Mouse (Mus musculus) heart, embryonic 14.5 days (tissue): Measurements from ENCODE around the gene Lrpap1. TPM values are rescaled to one million over a fixed set of nuclear protein-coding genes. Genes with fewer than 3 reads are reported as not detected.

Experiments
- ATAC-seq: fragments of 200-750 bp; cut with Nextera tagmentation; 2 replicates; pipeline ENCODE4 v1.8.0; 2017; ENCODE audit warnings: low read depth, moderate TSS enrichment; ENCODE audit not compliant: insufficient number of reproducible peaks, insufficient read depth, low FRiP score
- H3K27ac ChIP-seq, 2 experiments: fragments of 200-500 bp in 1 of 2; fragments of 300-500 bp in 1 of 2; sonication (generic) in 1 of 2; replicated peaks in 1 of 2; 2 replicates each; pipeline ENCODE4 v1.5.1; 2012 to 2014; ENCODE audit warnings: low read depth in 2 of 2, low read length in 2 of 2, control low read depth in 1 of 2, mild to moderate bottlenecking in 1 of 2, mixed read lengths in 1 of 2; ENCODE audit not compliant: control insufficient read depth in 1 of 2, insufficient read depth in 1 of 2
- H3K27me3 ChIP-seq: fragments of 300-500 bp; sonication (generic); 2 replicates; pipeline ENCODE4 v1.6.1; 2014; ENCODE audit warnings: mild to moderate bottlenecking, low read length, control low read depth; ENCODE audit not compliant: control insufficient read depth, insufficient read depth
- H3K36me3 ChIP-seq: fragments of 300-500 bp; sonication (generic); 2 replicates; pipeline ENCODE4 v1.6.1; 2014; ENCODE audit warnings: mild to moderate bottlenecking, control low read depth, low read length, mixed read lengths; ENCODE audit not compliant: control insufficient read depth, insufficient read depth
- H3K4me1 ChIP-seq, 2 experiments: fragments of 200-500 bp in 1 of 2; fragments of 300-500 bp in 1 of 2; sonication (generic) in 1 of 2; 2 replicates each; pipeline ENCODE4 v1.6.1; 2012 to 2014; ENCODE audit warnings: low read length in 2 of 2, control low read depth in 1 of 2, mixed read lengths in 1 of 2; ENCODE audit not compliant: control insufficient read depth in 2 of 2, insufficient read depth in 2 of 2
- H3K4me2 ChIP-seq: fragments of 300-500 bp; sonication (generic); 2 replicates; pipeline ENCODE4 v1.6.1; 2014; ENCODE audit warnings: mild to moderate bottlenecking, low read length
- H3K4me3 ChIP-seq, 2 experiments: fragments of 200-500 bp in 1 of 2; fragments of 300-500 bp in 1 of 2; sonication (generic) in 1 of 2; 2 replicates each; pipeline ENCODE4 v1.5.1; 2012 to 2014; ENCODE audit warnings: low read length in 2 of 2, mild to moderate bottlenecking in 2 of 2, control low read depth in 1 of 2, low read depth in 1 of 2, moderate library complexity in 1 of 2; ENCODE audit not compliant: control insufficient read depth in 1 of 2, insufficient read depth in 1 of 2
- H3K9ac ChIP-seq: fragments of 300-500 bp; sonication (generic); 2 replicates; pipeline ENCODE4 v1.6.1; 2014; ENCODE audit warnings: mild to moderate bottlenecking, low read length
- H3K9me3 ChIP-seq: fragments of 300-500 bp; sonication (generic); 2 replicates; pipeline ENCODE4 v1.6.1; 2016; ENCODE audit warnings: low read length, control low read depth; ENCODE audit not compliant: control insufficient read depth
- WGBS: fragments of 180-500 bp; shearing (Covaris S2); extraction: QIAGEN DNeasy Blood & Tissue Kit; methylation state at CpG from one replicate; pipeline ENCODE4 v1.1.7; 2014; 5-methylcytosine and 5-hydroxymethylcytosine counted together
- polyA plus RNA-seq: library from polyadenylated mRNA; unstranded; fragments of >200 nt; fragmentation: Nextera tagmentation; extraction: Ambion mirVana; gene quantifications from 2 replicates; pipeline ENCODE4 v1.2.1, GENCODE M21; 2014

The Lrpap1 gene
- 124 and 150 TPM in 2 replicates for polyA plus RNA-seq

GRCm38 (mm10) chr5:35104960-35105921, at the start of gene Lrpap1:
Gene Lrpap1, minus strand, starts transcription at chr5:35105766.
- no peaks in the 10 kb centered on the region for H3K9me3 ChIP-seq
- peak within 1 kb of the TSS; percentile 78 to 82 for H3K27ac ChIP-seq
- H3K27me3 ChIP-seq = no peaks in the 10 kb centered on the region
- peak; percentile 95 for ATAC-seq
- WGBS = 1% methylated on average over 36 of the region's 39 CpGs
- H3K4me2 ChIP-seq = peak within 1 kb of the TSS; percentile 86
- peaks cover 13 to 17% of the 10 kb centered on the region in 2 experiments for H3K4me1 ChIP-seq
- H3K36me3 ChIP-seq = peaks cover 25% of the 10 kb centered on the region
- peak within 1 kb of the TSS; percentile 87 for H3K9ac ChIP-seq
- H3K4me3 ChIP-seq = peak within 1 kb of the TSS; percentile 83 to 97

- Histone ChIP-seq H3K9me3 (peaks cover 6% of the 10 kb centered on the region; the same call in 1 of the 2 replicates), H3K9ac (no peak overlapping the region), H3K27ac (no peak overlapping the region), H3K27me3 (no peaks in the 10 kb centered on the region), H3K36me3 (no peaks in the 10 kb centered on the region), H3K4me3 (no peak overlapping the region), H3K4me1 (peaks cover 18 to 24% of the 10 kb centered on the region in 2 experiments), H3K4me2 (no peak overlapping the region)
- no peak for ATAC-seq
- 65% methylated on average over 5 of the region's 5 CpGs for WGBS
Measured at GRCm38 (mm10) chr5:35149939-35150338, 44.4 kb upstream of the Lrpap1 start.

- Histone ChIP-seq H3K4me1 (peaks cover 19 to 24% of the 10 kb centered on the region in 2 experiments), H3K4me3 (no peak overlapping the region), H3K27ac (no peak overlapping the region), H3K9me3 (peaks cover 6% of the 10 kb centered on the region; the same call in 1 of the 2 replicates), H3K4me2 (no peak overlapping the region), H3K9ac (no peak overlapping the region), H3K36me3 (no peaks in the 10 kb centered on the region), H3K27me3 (no peaks in the 10 kb centered on the region)
- WGBS = 79% methylated on average over 4 of the region's 4 CpGs
- ATAC-seq = no peak
Measured at GRCm38 (mm10) chr5:35149526-35149925, 44.0 kb upstream of the Lrpap1 start.

- Histone ChIP-seq H3K4me2 (no peak overlapping the region), H3K9me3 (peaks cover 6% of the 10 kb centered on the region; the same call in 1 of the 2 replicates), H3K36me3 (no peaks in the 10 kb centered on the region), H3K9ac (no peak overlapping the region), H3K27ac (no peak overlapping the region; a peak in 1 of 4 replicates), H3K4me3 (no peak overlapping the region), H3K4me1 (peaks cover 24 to 32% of the 10 kb centered on the region in 2 experiments), H3K27me3 (no peaks in the 10 kb centered on the region)
- WGBS = 58% methylated on average over 8 of the region's 8 CpGs
- no peak for ATAC-seq
Measured at GRCm38 (mm10) chr5:35147963-35148767, 42.6 kb upstream of the Lrpap1 start.

GRCm38 (mm10) chr5:35147155-35147962, 41.8 kb upstream of the Lrpap1 start:
- Histone ChIP-seq H3K9ac (no peak overlapping the region), H3K4me3 (no peak overlapping the region), H3K4me1 (peaks cover 23 to 26% of the 10 kb centered on the region in 2 experiments), H3K9me3 (peaks cover 6% of the 10 kb centered on the region; the same call in 1 of the 2 replicates), H3K36me3 (no peaks in the 10 kb centered on the region), H3K27ac (peak overlapping the region; percentile 15 to 55; a peak in 1 of 4 replicates), H3K4me2 (no peak overlapping the region), H3K27me3 (no peaks in the 10 kb centered on the region)
- ATAC-seq = peak; percentile 67
- WGBS = 20% methylated on average over 2 of the region's 2 CpGs

- Histone ChIP-seq H3K4me2 (no peak overlapping the region), H3K27ac (0 out of 4 replicates have a peak overlapping the region, but pooled peaks of 1 of the 2 experiments have one; percentile 55), H3K4me3 (no peak overlapping the region), H3K9me3 (peaks cover 6% of the 10 kb centered on the region; the same call in 1 of the 2 replicates), H3K36me3 (no peaks in the 10 kb centered on the region), H3K27me3 (no peaks in the 10 kb centered on the region), H3K9ac (no peak overlapping the region), H3K4me1 (peaks cover 21 to 23% of the 10 kb centered on the region in 2 experiments)
- 77% methylated on average over 2 of the region's 2 CpGs for WGBS
- ATAC-seq = no peak
Measured at GRCm38 (mm10) chr5:35146747-35147146, 41.2 kb upstream of the Lrpap1 start.
